ENCODE assay signal across 8 mouse cellular contexts in the genomic region with DNA sequence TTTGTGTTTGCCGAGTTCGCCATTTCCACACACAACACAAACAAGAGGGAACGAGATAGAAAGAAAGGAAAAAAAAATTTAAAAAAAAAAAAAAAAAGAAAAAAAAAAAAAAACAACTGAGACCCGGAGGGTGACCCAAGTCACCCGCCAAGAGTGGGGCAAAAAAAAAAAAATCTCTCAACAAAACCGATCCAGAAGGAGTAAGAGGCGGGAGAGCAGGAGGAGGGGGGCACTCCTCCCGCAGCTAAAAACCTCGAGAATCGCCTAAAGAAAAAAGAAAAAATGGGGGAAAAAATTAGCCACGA. TPM values are rescaled to one million over a fixed set of nuclear protein-coding genes. Genes with fewer than 3 reads are reported as not detected.
A peak's percentile ranks its signal among the peaks of the same experiment; 100 is the strongest.
DNase-seq lines count a peak whose midpoint lies in the region; ATAC-seq and TF ChIP-seq lines count a peak whose summit lies in the region.

No protein-coding gene starts in this region.

- peak overlapping the region; percentile 100 for H3K9ac ChIP-seq in heart, embryonic 13.5 days
- peak overlapping the region; percentile 100 for H3K9ac ChIP-seq in ES-Bruce4 (ENCODE audit: low read depth, poor library complexity, severe bottlenecking)
- H3K9ac ChIP-seq in forebrain, embryonic 16.5 days (replicated peaks; ENCODE audit: low read depth, low read length), result peak overlapping the region; percentile 100
- H3K9ac ChIP-seq in liver, postnatal 0 days (replicated peaks), result peak overlapping the region; percentile 100

- WGBS in heart, embryonic 13.5 days, result 1% methylated on average over 11 of the region's 11 CpGs
- WGBS in forebrain, embryonic 16.5 days, result 2% methylated on average over 10 of the region's 11 CpGs
- 0% methylated on average over 11 of the region's 11 CpGs for WGBS in liver, postnatal 0 days (ENCODE audit: insufficient replicate concordance)

- H3K27ac ChIP-seq in heart, embryonic 13.5 days (replicated peaks), result peak overlapping the region; percentile 100
- H3K27ac ChIP-seq in ES-Bruce4 (ENCODE audit: insufficient read depth, low read length), result peak overlapping the region; percentile 77
- H3K27ac ChIP-seq in forebrain, embryonic 16.5 days (ENCODE audit: low read length), result peak overlapping the region; percentile 100
- peak overlapping the region; percentile 100 for H3K27ac ChIP-seq in liver, postnatal 0 days (ENCODE audit: low read depth)

- intact Hi-C loops in heart, postnatal 14 days (cut with DNase I), result no loop called here
- intact Hi-C loops in left cerebral cortex, postnatal 36 days (cut with DNase I), result no loop called here

- no peak for TF ChIP-seq EP300 in ES-Bruce4 (IDR thresholded peaks at IDR 0.05; ENCODE audit: insufficient read depth, low read depth, low read length)
- TF ChIP-seq EP300 in liver, postnatal 0 days (IDR thresholded peaks at IDR 0.05; ENCODE audit: low read depth), result no peak

- no peak for TF ChIP-seq POLR2A in ES-Bruce4 (IDR thresholded peaks at IDR 0.05; ENCODE audit: insufficient read depth, low read length)

- H3K4me1 ChIP-seq in heart, embryonic 13.5 days, result peaks cover 21% of the 10 kb centered on the region
- no peaks in the 10 kb centered on the region for H3K4me1 ChIP-seq in ES-Bruce4 (ENCODE audit: control insufficient read depth, insufficient read depth, low read length)
- peaks cover 12% of the 10 kb centered on the region for H3K4me1 ChIP-seq in forebrain, embryonic 16.5 days (replicated peaks; ENCODE audit: control insufficient read depth, insufficient read depth, low read length)
- H3K4me1 ChIP-seq in liver, postnatal 0 days (ENCODE audit: insufficient read depth), result peaks cover 22% of the 10 kb centered on the region

- H3K4me3 ChIP-seq in heart, embryonic 13.5 days, result peak overlapping the region; percentile 89
- H3K4me3 ChIP-seq in ES-Bruce4 (ENCODE audit: low read depth, low read length), result peak overlapping the region; percentile 99
- H3K4me3 ChIP-seq in forebrain, embryonic 16.5 days (replicated peaks; ENCODE audit: low read length), result peak overlapping the region; percentile 84
- H3K4me3 ChIP-seq in liver, postnatal 0 days (ENCODE audit: low read depth, low read length), result peak overlapping the region; percentile 93

- no peak for TF ChIP-seq CTCF in ES-Bruce4 (IDR thresholded peaks at IDR 0.05; ENCODE audit: low read depth, low read length)
- TF ChIP-seq CTCF in liver, postnatal 0 days (IDR thresholded peaks at IDR 0.05; ENCODE audit: low read depth), result no peak

- ATAC-seq in heart, embryonic 13.5 days (ENCODE audit: extremely low read depth, insufficient number of reproducible peaks, low FRiP score, low TSS enrichment), result no peak
- no peak for ATAC-seq in forebrain, embryonic 16.5 days
- ATAC-seq in liver, postnatal 0 days, result no peak

- H3K27me3 ChIP-seq in heart, embryonic 13.5 days (replicated peaks), result no peaks in the 10 kb centered on the region
- no peaks in the 10 kb centered on the region for H3K27me3 ChIP-seq in ES-Bruce4 (ENCODE audit: control insufficient read depth, insufficient read depth, low read length, poor library complexity, severe bottlenecking)
- no peaks in the 10 kb centered on the region for H3K27me3 ChIP-seq in forebrain, embryonic 16.5 days (replicated peaks; ENCODE audit: control insufficient read depth, insufficient read depth, low read length)
- H3K27me3 ChIP-seq in liver, postnatal 0 days (ENCODE audit: insufficient read depth, low read length), result no peaks in the 10 kb centered on the region

- DNase-seq in heart, postnatal 14 days, result no peak
- DNase-seq in liver, postnatal 0 days, result no peak
- DNase-seq in left cerebral cortex, postnatal 36 days (ENCODE audit: low spot score in 2 of 2), result no peak
- no peak for DNase-seq in layer of hippocampus, adult 9-10 months (ENCODE audit: low spot score)
- DNase-seq in urinary bladder, postnatal 10 days (ENCODE audit: low spot score), result no peak

- H3K9me3 ChIP-seq in heart, embryonic 13.5 days, result no peaks in the 10 kb centered on the region
- H3K9me3 ChIP-seq in ES-Bruce4 (replicated peaks; ENCODE audit: control insufficient read depth, insufficient read depth, low read length, poor library complexity, severe bottlenecking), result no peaks in the 10 kb centered on the region
- H3K9me3 ChIP-seq in forebrain, embryonic 16.5 days (ENCODE audit: control insufficient read depth, low read length), result no peaks in the 10 kb centered on the region
- H3K9me3 ChIP-seq in liver, postnatal 0 days (ENCODE audit: low read length), result no peaks in the 10 kb centered on the region

- peaks cover 18% of the 10 kb centered on the region for H3K36me3 ChIP-seq in heart, embryonic 13.5 days
- peaks cover 12% of the 10 kb centered on the region for H3K36me3 ChIP-seq in ES-Bruce4 (ENCODE audit: control insufficient read depth, insufficient read depth, low read length, poor library complexity, severe bottlenecking)
- H3K36me3 ChIP-seq in forebrain, embryonic 16.5 days (ENCODE audit: control insufficient read depth, insufficient read depth), result peaks cover 5% of the 10 kb centered on the region; the same call in 1 of the 2 replicates
- H3K36me3 ChIP-seq in liver, postnatal 0 days (replicated peaks; ENCODE audit: insufficient read depth, low read length), result peaks cover 9% of the 10 kb centered on the region

- peak overlapping the region; percentile 76 for H3K4me2 ChIP-seq in heart, embryonic 13.5 days
- peak overlapping the region; percentile 23 for H3K4me2 ChIP-seq in forebrain, embryonic 16.5 days (ENCODE audit: low read length)
- peak overlapping the region; percentile 73 for H3K4me2 ChIP-seq in liver, postnatal 0 days (ENCODE audit: low read depth, low read length)

RNA-seq across cellular contexts. Expression of a gene that starts 0.8 kb away (rescaled TPM):
- polyA plus RNA-seq in heart, embryonic 13.5 days (2015; fragmentation: Nextera tagmentation; extraction: Ambion mirVana), result 27.3 and 28.1 TPM in 2 replicates
- total RNA-seq in heart, postnatal 14 days (2021), result 10 to 100 TPM; 21.5 to 23.8 TPM
- 72.1 and 77.4 TPM in 2 replicates for polyA plus RNA-seq in ES-Bruce4 (2011; ENCODE audit: insufficient read depth, insufficient read length, low read depth, missing spikeins)
- polyA plus RNA-seq in forebrain, embryonic 16.5 days (2015; fragmentation: Nextera tagmentation; extraction: Ambion mirVana), result 77.2 and 85.5 TPM in 2 replicates
- 11.4 and 13.4 TPM in 2 replicates for polyA plus RNA-seq in liver, postnatal 0 days (2015; fragmentation: Nextera tagmentation; extraction: Ambion mirVana)
- 10 to 100 TPM; 46.1 to 48.6 TPM for total RNA-seq in left cerebral cortex, postnatal 36 days (2021)

Comparison
In these comparisons a context has a peak if more than half of its experiments do, and no peak if none do; other contexts are left out.
1. H3K4me2 ChIP-seq: peak in every context shown above with its lines; median percentile 76 in heart, embryonic 13.5 days; 73 in liver, postnatal 0 days; 23 in forebrain, embryonic 16.5 days.